Mouse (Mus musculus): ENCODE measurements around the gene Traip.

Gene Traip

DNA sequence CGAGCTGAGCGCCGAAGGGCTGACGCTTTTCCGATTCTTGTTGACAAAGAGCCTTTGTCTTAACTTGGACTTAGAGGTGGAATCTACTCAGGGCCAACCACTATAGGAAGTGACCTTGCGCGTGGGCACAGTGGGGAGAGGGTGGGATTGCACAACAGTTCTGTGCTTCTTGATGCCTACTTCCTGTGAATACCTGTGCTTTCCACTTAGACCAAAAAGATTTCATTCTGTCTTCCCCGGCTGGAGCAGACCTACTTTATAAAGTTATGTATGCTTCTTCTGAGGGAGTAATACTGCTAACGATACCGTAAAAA lies at the start of gene Traip:
TSS of gene Traip (plus strand) at position 215 of the 314 bp plus-strand sequence.
- DNase-seq (ENCODE audit: low read depth) = no peak

DNA sequence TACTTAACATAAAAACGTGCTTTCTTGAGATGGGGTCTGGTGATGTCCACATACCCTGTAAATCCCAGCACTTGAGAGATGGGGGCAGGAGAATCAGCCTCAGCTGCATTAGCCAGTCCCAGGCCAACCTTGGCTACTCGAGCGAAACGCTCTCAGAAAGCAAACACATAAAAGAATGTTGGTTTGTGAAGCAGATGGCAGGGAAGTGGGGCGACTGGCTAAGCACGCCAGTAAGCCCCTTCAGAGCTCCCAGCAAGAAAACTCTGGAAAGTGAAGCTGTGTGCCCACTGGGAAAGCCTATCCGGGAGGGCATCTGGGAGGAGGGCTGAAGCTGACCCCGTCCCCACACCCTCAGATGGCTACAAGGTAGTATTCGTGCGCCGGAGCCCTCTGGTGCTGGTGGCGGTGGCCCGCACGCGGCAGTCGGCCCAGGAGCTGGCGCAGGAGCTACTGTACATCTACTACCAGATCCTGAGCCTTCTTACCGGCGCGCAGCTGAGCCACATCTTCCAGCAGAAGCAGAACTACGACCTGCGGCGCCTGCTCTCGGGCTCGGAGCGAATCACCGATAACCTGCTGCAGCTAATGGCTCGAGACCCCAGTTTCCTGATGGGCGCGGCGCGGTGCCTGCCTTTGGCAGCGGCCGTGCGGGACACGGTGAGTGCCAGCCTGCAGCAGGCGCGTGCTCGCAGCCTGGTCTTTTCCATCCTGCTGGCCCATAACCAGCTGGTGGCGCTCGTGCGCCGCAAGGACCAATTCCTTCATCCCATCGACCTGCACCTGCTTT lies 48.9 kb upstream of the Traip start:
- no peak for DNase-seq (ENCODE audit: low read depth)

DNA sequence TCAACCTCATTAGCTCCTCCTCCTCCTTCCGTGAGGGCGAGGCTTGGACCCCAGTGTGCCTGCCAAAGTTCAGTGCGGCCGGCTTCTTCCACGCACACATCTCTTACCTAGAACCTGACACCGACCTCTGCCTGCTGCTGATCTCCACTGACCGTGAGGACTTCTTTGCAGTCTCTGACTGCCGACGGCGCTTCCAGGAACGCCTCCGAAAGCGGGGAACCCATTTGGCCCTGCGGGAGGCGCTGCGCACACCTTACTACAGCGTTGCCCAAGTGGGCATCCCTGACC lies 48.4 kb upstream of the Traip start:
- no peak for DNase-seq (ENCODE audit: low read depth)

DNA sequence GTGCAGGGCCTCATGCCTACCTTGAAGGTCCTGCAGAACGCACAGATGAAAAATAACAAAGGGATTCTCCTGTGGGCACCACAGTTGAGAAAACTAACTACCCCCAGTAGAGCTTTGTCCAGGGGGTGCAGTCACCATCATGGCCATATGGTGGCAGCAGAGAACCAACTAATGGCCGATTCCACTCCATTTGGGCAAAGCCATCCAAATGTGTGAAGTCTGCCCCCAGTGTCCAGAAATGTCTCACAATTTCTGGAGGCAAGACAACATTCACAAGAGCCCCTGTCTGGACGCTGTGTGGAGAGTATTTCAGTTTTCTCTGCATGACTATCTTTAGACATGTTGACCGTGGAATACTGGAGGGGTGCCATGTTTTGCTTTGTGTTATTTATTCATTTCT lies 45.2 kb upstream of the Traip start:
- DNase-seq (ENCODE audit: low read depth) = peak; percentile 87

DNA sequence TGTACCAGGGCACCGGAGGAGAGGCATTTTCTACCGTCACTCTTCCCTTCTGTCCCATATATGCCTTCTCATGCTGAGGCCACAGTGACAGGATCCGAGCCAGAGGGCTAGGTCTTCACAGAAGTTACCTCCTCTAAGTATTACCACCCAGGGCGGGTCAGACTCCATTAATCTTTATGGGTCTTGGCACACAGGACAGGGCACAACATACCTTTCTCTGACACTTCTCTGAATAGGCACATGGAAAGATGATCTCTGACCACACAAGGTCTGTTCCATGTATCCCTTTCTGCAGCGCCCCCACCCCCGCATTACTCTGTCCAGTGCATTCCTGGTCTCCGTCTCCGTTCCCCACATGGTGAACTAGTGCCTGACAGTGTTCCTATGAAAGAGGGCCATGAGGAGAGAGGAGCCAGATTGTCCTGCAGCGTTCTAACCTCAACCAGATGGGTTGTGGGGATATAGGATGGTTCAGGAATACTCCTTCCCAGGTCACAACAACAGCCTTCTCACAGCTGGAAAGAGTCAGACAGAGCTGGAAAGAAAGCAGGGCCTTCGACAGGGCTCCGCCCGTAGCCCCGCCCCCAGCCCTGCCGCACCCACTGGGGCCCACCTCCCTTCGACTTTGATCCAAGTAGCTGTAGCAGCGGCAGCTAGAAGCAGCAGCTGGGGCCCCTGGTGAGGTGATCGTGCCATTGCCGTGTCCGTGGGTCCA lies 43.5 kb upstream of the Traip start, which contains the start of gene Mst1r:
TSS of gene Mst1r (plus strand) at position 622 of the 715 bp plus-strand sequence.
- no peak for DNase-seq (ENCODE audit: low read depth)

DNA sequence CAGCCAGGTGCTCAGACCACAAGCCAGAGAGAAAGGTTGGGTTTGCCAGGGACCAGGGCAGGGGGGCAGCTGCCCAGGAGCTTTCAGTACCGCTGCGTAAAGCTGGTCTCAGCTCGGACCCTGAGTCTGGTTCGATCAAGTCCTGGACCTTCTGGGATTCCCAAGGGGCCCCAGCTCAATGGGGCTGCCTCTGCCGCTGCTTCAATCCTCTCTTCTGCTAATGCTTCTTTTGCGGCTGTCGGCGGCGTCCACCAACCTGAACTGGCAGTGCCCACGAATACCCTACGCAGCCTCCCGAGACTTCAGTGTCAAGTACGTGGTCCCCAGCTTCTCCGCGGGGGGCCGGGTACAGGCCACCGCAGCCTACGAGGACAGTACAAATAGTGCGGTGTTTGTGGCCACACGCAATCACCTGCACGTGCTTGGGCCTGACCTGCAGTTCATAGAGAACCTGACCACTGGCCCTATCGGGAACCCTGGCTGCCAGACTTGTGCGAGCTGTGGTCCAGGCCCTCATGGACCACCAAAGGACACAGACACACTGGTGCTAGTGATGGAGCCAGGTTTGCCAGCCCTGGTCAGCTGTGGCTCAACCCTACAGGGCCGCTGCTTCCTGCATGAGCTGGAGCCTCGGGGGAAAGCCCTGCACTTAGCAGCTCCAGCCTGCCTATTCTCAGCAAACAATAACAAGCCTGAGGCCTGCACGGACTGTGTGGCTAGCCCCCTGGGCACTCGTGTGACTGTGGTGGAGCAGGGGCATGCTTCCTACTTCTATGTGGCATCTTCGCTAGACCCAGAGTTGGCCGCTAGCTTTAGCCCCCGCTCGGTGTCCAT lies 42.8 kb upstream of the Traip start:
- DNase-seq (ENCODE audit: low read depth) = no peak

DNA sequence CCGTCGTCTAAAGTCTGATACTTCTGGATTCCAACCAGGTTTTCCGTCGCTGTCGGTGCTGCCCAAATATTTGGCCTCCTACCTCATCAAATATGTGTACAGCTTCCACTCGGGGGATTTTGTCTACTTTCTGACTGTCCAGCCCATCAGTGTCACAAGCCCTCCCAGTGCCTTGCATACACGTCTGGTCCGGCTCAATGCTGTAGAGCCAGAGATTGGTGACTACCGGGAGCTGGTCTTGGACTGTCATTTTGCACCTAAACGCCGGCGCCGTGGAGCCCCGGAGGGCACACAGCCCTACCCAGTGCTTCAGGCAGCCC lies 42.2 kb upstream of the Traip start:
- DNase-seq (ENCODE audit: low read depth) = no peak

DNA sequence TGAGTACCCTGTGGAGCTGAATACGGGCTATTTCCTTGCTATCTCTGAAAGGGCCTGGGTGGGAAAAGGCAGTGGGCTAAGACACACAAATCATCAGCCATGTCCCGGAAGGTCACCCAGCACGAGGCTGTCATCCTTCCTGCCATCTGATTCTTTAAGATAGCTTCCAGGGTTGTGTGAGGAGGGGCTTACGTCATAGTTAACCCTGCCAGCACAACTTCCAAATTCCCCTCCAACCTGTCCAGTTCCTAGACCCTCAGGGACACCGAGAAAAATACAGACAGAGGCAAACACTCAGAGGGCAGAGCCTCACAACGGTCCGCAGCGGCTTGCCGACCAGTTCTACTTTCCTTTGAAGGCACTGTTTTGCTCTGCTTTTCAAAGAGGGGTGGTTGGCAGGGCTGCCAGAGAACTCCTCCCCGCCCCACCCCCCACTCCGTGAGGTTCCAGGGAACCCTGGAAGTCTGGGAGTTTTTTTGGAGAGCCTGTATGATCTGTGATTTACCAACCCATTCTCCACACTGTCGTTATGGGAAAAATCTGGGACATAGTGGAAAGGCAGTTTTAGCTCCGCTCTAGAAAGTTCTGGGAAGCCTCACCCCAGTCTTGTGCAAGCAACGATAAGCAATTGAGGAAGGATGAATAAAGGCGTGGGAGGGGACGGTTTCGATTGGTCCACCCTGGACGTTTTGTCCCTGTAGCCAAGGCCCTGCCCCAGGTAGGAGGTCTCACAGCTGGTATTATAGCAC lies 41.4 kb upstream of the Traip start:
- peak; percentile 36 for DNase-seq (ENCODE audit: low read depth)

DNA sequence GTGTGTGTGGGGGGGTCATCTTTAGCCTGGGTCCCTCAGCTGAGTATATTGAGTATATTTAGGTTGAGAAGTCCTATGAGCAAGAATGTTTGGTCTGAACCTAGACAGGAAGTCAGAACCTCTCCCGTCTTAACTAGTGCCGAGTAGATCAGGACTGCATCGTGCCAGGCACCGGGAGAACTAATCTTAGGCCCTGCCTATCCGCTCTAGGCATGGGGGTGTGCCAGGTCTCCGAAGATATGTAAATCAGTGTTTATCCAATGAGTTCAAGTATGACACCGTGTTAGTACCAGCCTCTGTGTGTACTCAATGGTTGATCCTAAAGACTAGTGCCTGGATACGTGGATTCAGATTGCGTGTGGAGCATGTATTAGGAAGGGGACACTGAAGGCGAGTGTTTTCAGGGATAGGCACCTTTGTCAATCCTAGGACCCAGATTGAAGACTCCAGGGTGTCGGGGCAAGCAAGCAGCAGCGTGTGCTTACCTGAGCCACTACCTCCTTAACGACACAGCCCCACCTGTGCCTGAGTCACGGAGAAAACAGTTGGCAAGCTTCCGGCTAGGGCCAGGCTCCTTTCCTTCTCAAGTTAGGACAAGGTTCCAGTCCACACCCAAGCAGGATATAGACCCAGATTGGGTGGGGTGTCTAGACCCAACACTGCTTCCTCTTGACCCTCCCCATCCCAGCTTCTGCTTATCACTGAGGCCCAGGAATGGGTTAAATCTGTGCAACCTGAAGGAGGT lies 39.7 kb upstream of the Traip start:
- no peak for DNase-seq (ENCODE audit: low read depth)

DNA sequence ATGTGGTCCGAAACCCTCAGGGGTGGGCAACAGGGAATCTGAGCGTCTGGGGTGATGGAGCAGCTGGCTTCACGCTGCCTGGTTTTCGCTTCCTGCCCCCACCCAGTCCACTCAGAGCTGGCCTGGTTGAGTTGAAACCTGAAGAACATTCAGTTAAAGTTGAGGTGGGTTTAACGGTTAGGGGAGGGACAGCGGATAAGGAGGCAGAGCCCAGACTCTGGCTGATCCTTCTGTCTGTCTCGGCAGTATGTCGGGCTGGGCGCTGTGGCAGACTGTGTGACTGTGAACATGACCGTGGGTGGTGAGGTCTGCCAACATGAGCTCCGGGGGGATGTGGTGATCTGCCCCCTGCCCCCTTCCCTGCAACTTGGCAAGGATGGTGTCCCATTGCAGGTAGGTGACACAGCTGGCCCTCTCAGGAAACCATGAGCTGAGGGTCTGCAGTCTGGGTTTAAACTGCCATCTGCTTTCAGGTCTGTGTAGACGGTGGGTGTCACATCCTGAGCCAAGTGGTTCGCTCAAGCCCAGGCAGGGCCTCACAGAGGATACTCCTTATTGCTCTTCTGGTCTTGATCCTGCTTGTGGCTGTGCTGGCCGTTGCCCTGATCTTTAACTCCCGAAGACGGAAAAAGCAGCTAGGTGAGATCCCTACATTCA lies 35.0 kb upstream of the Traip start:
- no peak for DNase-seq (ENCODE audit: low read depth)

DNA sequence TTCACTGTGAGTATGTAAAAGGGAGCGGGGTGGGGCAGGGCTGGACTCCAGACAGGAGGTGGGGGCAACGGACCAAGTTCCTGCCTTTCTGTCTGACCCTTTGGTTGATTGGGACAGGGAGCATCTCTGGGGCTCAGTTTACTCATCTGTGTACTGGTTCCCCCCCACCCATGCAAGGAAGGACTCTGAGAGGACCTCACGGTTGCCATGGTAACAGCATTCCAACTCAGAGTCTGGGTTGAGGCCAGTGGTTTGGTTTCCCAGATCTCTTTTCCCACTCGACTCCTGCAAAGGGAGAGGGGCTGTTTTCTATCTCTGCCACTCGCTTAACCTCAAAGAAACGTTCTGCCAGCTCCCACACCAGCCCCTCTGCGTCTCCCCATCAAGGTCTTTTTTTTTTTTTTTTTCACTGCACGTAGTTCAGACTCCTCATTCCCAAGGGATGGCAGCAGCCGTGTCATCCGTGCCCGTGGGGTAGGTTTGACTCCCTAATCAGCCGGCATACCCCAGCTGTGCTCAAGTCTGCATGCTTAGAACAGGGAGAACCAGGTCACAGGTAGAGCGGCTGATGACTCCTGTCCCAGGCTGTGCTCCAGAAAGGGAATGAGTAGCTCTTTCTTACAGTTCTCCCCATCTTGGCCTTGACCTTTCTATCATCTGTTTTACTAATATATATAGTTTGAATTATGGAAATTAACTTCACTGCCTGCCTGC lies 31.9 kb upstream of the Traip start:
- no peak for DNase-seq (ENCODE audit: low read depth)

DNA sequence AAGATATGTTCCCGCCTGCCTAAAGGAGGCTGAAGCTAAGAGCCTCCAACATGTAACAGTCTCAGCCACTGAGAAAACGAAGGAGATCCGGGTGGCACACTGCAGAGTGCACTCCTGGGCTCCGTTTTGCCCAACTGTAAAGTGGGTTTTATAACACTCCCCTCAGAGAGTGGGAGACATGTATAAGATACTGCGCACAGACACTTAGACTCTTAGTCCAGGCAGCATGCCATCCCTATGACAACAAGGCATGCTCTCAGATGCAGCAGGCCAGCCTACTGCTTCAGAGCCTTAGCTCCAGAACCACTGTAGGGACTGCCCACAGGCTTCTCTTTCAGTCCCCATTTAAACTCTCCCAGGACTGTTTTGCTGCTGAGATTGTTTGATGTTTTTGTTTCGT lies 31.1 kb upstream of the Traip start:
- DNase-seq (ENCODE audit: low read depth) = no peak

DNA sequence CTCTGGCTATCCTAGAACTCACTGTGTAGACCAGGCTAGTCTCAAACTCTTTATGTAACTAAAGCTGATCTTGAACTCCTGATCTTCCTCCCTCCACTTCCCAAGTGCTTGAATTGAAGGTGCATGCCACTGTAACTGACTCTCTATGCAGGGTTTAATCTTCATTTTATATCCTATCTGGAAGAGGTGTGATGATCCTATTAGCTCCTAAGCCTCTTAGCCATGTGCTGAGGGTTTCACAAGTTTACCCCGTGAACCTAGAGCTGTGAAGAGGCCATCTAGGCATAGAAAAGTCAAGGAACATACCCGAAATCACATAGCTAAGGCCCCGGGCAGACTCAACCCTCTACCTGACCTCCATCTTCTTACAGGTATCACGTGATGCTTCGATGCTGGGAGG lies 30.5 kb upstream of the Traip start:
- no peak for DNase-seq (ENCODE audit: low read depth)

DNA sequence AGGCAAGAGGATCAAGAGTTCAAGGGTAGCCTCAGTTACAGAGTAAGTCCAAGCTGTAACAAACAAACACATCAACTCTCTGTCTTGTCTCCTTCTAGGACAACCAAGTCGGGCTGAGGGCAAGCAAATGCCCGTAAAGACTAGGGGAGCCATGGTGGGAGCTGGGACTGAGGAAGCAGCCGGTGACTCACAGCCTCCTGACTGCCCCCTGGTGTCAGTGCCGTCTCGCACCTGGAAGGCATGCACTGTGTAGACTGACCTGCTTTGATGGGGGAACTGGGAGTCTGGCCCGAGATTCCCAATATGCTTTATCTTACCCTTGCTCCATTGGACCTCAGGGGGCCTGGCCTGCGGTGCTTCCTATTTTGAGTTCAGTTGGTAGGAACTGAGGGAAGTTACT lies 26.9 kb upstream of the Traip start:
- DNase-seq (ENCODE audit: low read depth) = peak; percentile 65

DNA sequence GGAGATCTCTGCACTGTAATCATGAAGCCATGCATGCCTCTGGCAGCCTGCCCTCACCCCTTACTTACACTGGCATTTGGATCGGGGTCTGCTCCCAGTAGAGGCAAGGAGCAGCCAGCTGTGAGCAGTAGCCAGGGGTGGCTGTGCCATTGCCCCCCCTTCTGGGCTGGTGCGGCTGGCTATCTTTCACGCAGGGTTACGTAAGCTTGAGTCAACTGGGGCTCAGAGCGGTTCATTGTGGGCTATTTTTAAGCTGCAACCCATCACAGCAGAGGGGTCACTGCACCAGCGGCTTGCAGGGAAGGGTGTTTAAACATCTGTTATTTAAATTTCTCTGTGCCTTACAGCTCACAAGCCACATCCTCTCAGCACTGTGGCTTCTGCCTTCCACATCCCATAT lies 26.0 kb upstream of the Traip start:
- DNase-seq (ENCODE audit: low read depth) = peak; percentile 80

DNA sequence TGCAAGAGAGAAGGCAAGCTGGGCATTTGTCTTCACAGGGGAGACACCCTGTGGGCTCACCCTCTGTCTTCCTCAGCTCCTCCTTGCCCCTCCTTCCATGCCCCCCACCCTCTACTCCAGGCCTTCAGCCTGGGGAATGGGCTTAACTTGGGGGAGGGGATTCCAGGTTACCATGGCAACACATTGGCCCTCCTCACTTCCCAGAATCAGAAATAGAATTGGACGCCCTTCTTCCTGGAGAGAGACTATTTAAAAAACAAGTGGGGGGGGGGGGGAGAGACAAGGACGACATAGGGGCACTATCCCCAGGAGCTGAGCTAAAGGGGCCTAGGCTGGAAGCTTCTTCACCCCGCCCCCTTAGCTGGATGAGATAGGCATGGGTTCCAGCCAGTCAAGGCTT lies 24.7 kb upstream of the Traip start:
- DNase-seq (ENCODE audit: low read depth) = no peak

DNA sequence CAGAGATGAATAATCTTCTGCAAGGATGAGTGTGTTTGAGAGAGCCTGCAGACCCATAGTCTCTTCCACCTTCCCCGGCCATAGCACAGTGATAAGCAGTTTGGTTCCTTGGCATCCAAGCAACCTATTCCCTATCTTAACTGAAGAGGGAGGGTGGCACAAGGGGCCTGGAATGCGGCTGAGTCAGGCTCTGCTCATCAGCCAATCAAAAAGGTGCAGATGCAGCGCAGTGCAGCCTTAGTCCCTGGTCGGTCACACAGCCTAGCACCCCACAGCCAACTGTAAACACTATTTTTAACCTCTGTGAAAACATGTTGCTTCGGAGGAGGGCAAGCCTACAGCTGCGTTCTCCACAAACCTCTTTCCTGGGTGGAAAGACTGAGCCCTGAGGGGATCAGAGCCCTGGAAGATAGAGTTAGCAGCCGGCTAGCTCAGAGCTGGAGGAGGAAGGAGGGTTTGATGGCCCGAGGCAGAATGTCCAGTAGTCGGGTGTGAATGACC lies 23.0 kb upstream of the Traip start:
- no peak for DNase-seq (ENCODE audit: low read depth)

DNA sequence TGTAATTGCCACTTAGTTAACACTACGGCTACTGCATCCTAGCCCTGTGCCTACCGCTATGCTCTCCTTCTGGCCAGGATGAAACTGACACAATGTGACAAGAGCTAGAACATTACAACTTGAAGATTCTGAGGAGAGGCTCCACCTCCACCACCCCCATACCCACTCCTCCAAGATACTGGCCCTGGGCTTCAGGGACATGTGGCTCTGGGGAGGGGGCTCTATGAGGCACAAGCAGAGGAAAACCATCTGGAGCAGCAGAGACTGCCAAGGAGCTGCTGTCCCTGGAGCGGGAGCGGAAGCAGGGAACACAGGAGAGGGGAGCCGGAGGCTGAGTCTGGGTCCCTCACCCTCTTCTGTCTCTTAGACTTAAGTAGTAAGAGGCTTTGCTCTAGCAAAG lies 22.2 kb upstream of the Traip start:
- no peak for DNase-seq (ENCODE audit: low read depth)

DNA sequence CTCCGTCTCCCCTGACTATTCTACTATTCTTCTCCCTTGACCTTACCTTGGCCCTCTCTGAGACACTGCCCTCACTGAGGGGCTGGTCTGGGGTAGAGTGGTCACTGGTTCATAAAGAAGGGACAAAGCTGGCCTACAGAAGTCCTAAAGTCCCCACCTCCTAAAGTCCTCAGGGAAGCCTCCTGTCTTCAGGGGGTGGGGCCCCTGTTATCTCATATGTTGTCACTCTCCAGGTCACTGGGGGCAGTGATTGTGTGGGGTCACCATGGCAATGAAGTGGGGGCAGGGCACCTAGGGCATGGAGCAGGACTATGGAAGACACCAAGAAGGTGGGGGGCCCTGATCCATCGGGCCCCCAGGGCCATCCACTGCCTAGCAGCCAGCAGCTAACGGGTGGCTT lies 21.8 kb upstream of the Traip start, which contains the start of gene Actl11:
TSS of gene Actl11 (plus strand) at position 301 of the 400 bp plus-strand sequence.
- no peak for DNase-seq (ENCODE audit: low read depth)

DNA sequence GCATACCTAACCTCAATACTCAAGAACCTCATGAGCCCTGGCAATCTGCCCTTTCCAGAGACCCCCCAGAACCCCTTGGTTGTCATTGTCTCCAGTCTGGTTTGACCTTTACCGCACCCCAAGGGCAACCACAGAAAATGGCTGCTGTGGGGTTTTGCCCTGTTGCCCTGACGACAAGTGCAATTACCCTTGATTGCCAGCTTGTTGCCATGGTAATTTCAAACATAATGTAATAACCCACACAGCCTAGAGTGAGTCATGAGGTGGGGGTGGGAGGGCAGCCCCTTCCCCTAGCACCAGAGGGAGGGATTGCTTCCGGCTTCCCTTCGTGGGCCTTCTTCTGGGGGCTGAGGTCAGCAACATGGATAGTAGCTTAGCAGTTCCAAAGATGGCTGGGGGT lies 17.7 kb upstream of the Traip start:
- DNase-seq (ENCODE audit: low read depth) = no peak
